In the genomic region with DNA sequence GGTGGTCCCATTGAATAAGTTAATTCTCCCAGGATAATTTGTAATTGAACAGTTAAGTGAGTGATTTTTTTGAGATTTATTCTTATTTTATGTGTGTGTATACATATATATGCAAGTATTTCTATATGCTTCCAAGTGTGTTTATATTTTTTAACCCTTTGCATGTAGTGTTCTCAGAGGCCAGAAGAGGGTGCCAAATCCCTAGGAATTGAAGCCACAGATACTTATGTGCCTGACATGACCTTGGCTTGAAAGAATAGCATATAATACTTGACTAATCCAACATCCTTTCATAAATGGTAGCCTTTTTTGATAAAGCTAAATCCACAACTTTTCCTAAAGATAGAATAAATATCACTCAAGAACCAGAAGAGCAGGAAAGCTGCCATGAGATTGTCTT, we compare ENCODE assay signal across 9 mouse cellular contexts. TPM values are rescaled to one million over a fixed set of nuclear protein-coding genes. Genes with fewer than 3 reads are reported as not detected.
A peak's percentile ranks its signal among the peaks of the same experiment; 100 is the strongest.
DNase-seq lines count a peak whose midpoint lies in the region; ATAC-seq and TF ChIP-seq lines count a peak whose summit lies in the region.
"Had no signal": no experiment of that assay in that cellular context is flagged by ENCODE, and none has a peak within 500 bp of the region (broad histone marks: within the 10 kb centered on the region; RNA-seq: fewer than 3 reads in every experiment).

No protein-coding gene starts in this region.

- ATAC-seq in frontal cortex, adult (ENCODE audit: low TSS enrichment): peak; percentile 50; the same call in 1 of the 2 replicates
- ATAC-seq in forebrain, postnatal 0 days: peak; percentile 34; the same call in 1 of the 2 replicates
- no peak; the same call in 1 of the 2 replicates for ATAC-seq in midbrain, postnatal 0 days (ENCODE audit: low FRiP score)

- no peak overlapping the region for H3K4me2 ChIP-seq in forebrain, postnatal 0 days (ENCODE audit: low read depth)
- H3K4me2 ChIP-seq in midbrain, postnatal 0 days (ENCODE audit: low read depth, low read length, poor library complexity, severe bottlenecking): no peak overlapping the region

- no peaks in the 10 kb centered on the region for H3K9me3 ChIP-seq in forebrain, postnatal 0 days (ENCODE audit: low read length)
- no peaks in the 10 kb centered on the region for H3K9me3 ChIP-seq in midbrain, postnatal 0 days (ENCODE audit: low read length)

- H3K27me3 ChIP-seq in forebrain, postnatal 0 days (ENCODE audit: insufficient read depth, low read length): no peaks in the 10 kb centered on the region
- H3K27me3 ChIP-seq in midbrain, postnatal 0 days (ENCODE audit: insufficient read depth, low read length): no peaks in the 10 kb centered on the region

- no peaks in the 10 kb centered on the region for H3K4me1 ChIP-seq in forebrain, postnatal 0 days (ENCODE audit: insufficient read depth)
- no peaks in the 10 kb centered on the region for H3K4me1 ChIP-seq in midbrain, postnatal 0 days (ENCODE audit: insufficient read depth, low read length)

- no peaks in the 10 kb centered on the region for H3K36me3 ChIP-seq in forebrain, postnatal 0 days (ENCODE audit: insufficient read depth)
- no peaks in the 10 kb centered on the region for H3K36me3 ChIP-seq in midbrain, postnatal 0 days (ENCODE audit: insufficient read depth, low read length)

- H3K9ac ChIP-seq in forebrain, postnatal 0 days: no peak overlapping the region
- no peak overlapping the region for H3K9ac ChIP-seq in midbrain, postnatal 0 days (replicated peaks; ENCODE audit: low read length, poor library complexity, severe bottlenecking)

- H3K27ac ChIP-seq in forebrain, postnatal 0 days (ENCODE audit: low read depth, low read length): no peak overlapping the region
- H3K27ac ChIP-seq in midbrain, postnatal 0 days (ENCODE audit: low read depth, low read length): no peak overlapping the region

- no peak overlapping the region for H3K4me3 ChIP-seq in forebrain, postnatal 0 days (ENCODE audit: low read depth, low read length)
- H3K4me3 ChIP-seq in midbrain, postnatal 0 days (ENCODE audit: low read depth, low read length): no peak overlapping the region

- DNase-seq in frontal cortex, postnatal 10 days (ENCODE audit: low spot score in 2 of 2): no peak
- peak; percentile 7 for DNase-seq in right cerebral cortex, postnatal 4 days
- no peak for DNase-seq in right cerebral cortex, postnatal 36 days (ENCODE audit: low spot score in 2 of 2)
- peak; percentile 66 for DNase-seq in forebrain, postnatal 0 days
- DNase-seq in midbrain, postnatal 0 days (ENCODE audit: low spot score): peak; percentile 62
- DNase-seq in lung, postnatal 14 days: no peak
- no peak for DNase-seq in lung, postnatal 25 days (ENCODE audit: low spot score)

- TF ChIP-seq CTCF in forebrain, postnatal 0 days (IDR thresholded peaks at IDR 0.05; ENCODE audit: low read depth): peak; percentile 76
- TF ChIP-seq CTCF in midbrain, postnatal 0 days (IDR thresholded peaks at IDR 0.05): peak; percentile 91

RNA-seq across cellular contexts. Expression of a gene that starts 46.1 kb away (rescaled TPM):
- 59.5 and 81.8 TPM in 2 replicates for total RNA-seq in forebrain, postnatal 0 days (2014; rRNA removed)
- polyA plus RNA-seq in forebrain, postnatal 0 days (2015; fragmentation: Nextera tagmentation; extraction: Ambion mirVana): 20.6 and 28.3 TPM in 2 replicates
- total RNA-seq in midbrain, postnatal 0 days (2014; rRNA removed): 47.1 and 69.0 TPM in 2 replicates
- 25.1 and 29.6 TPM in 2 replicates for polyA plus RNA-seq in midbrain, postnatal 0 days (2015; fragmentation: Nextera tagmentation; extraction: Ambion mirVana)

RNA-seq across cellular contexts. Expression of a gene that starts 56.6 kb away (rescaled TPM):
- not detected in 2 replicates for total RNA-seq in forebrain, postnatal 0 days (2014; rRNA removed)
- polyA plus RNA-seq in forebrain, postnatal 0 days (2015; fragmentation: Nextera tagmentation; extraction: Ambion mirVana): not detected in 2 replicates
- not detected in 2 replicates for total RNA-seq in midbrain, postnatal 0 days (2014; rRNA removed)
- not detected in 2 replicates for polyA plus RNA-seq in midbrain, postnatal 0 days (2015; fragmentation: Nextera tagmentation; extraction: Ambion mirVana)
- polyA plus RNA-seq: heart, embryonic 14.5 days had no signal

Comparison
In these comparisons a context has a peak if more than half of its experiments do, and no peak if none do; other contexts are left out.
1. DNase-seq: peak in right cerebral cortex, postnatal 4 days (single experiment), forebrain, postnatal 0 days (single experiment) and midbrain, postnatal 0 days (single experiment); none in frontal cortex, postnatal 10 days (0 of 2), right cerebral cortex, postnatal 36 days (0 of 2), lung, postnatal 14 days (single experiment) and lung, postnatal 25 days (single experiment).